Mouse (Mus musculus): ENCODE measurements around the gene Cabp7.

DNA sequence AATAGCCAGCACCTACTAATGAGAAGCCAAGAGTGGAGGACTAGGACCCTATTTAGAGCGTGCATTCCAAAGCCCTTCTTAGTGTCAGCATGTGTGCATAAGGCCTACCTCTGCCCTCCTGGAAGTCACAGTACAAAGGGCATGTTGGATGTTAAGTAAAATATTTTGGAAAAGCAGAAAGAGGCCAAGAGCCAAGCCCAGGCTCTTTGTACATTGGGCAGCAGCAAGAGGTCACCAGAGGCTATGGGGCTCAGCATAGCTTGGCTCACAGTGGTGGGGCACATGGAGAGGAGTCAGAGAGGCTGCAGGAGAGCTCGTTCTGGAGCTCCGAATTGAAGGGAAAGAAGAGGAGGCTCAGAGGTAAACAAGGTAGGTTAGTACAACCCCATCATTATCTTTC, 59.6 kb downstream of the Cabp7 start:
- TF ChIP-seq CTCF (IDR thresholded peaks at IDR 0.05; ENCODE audit: borderline replicate concordance, control insufficient read depth, extremely low read depth, insufficient read depth, low read length, poor library complexity) (no peak), POLR2A (IDR thresholded peaks at IDR 0.05; ENCODE audit: control insufficient read depth, extremely low read depth, insufficient read depth, low read length, poor library complexity) (no peak)
